Mouse (Mus musculus) C2C12 (cell line): ENCODE measurements at regions not wholly inside any gene's neighbourhood (a gene's known extent, or its start where the extent isn't known, plus 50 kb on each side); places are given as distances from the start of the nearest gene placed in this dataset.

Experiments
- CEBPB ChIP-seq: IDR thresholded peaks from one replicate; pipeline ENCODE4 v1.6.1; 2011; ENCODE audit warnings: low read depth, mild to moderate bottlenecking, control low read depth, moderate library complexity
- CTCF ChIP-seq: IDR thresholded peaks from one replicate; pipeline ENCODE4 v1.5.1; 2011; ENCODE audit not compliant: control insufficient read depth, insufficient read depth, insufficient read length
- FOSL1 ChIP-seq: IDR thresholded peaks from one replicate; pipeline ENCODE4 v1.8.0; 2011; ENCODE audit warnings: mild to moderate bottlenecking, low read length; ENCODE audit not compliant: poor library complexity, insufficient read depth, severe bottlenecking
- MAX ChIP-seq: IDR thresholded peaks from one replicate; pipeline ENCODE4 v1.6.1; 2011; ENCODE audit warnings: mild to moderate bottlenecking, control low read depth
- MYOG ChIP-seq: IDR thresholded peaks from one replicate; pipeline ENCODE4 v1.6.1; 2011; ENCODE audit not compliant: control insufficient read depth, insufficient read length; ENCODE audit errors: extremely low read depth
- USF1 ChIP-seq: IDR thresholded peaks from one replicate; pipeline ENCODE4 v1.6.1; 2011; ENCODE audit warnings: low read depth, mild to moderate bottlenecking, control low read depth, moderate library complexity

- TF ChIP-seq CTCF (no peak), MAX (no peak), MYOG (no peak), FOSL1 (no peak), CEBPB (no peak), USF1 (no peak)
Measured at GRCm38 (mm10) chr3:147246141-147246540, 394.0 kb downstream of the Ttll7 start.
